Mouse (Mus musculus): ENCODE measurements at regions not wholly inside any gene's neighbourhood (a gene's known extent, or its start where the extent isn't known, plus 50 kb on each side); places are given as distances from the start of the nearest gene placed in this dataset.
A peak's percentile ranks its signal among the peaks of the same experiment; 100 is the strongest.

DNA sequence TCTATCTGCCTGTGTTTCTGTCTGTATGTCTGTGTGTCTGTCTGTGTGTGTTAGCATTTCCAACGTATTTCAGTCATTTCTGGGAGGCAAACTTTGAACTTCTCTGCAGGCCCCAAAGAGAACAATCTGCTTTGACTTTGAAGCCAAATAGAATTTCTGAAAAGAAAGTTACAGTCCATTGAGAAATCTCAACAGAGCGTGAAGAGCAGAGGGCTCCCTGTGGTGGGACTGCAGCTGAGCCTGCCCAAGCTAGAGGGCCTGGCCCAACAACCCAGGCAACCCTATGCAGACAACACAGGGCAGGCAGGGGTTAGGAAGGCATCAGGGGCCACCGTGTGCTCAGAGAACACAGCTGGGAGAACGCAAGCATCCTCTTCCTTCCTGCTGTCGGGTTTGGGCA is 143.7 kb downstream of the Ptpn20 start:
- H3K36me3 ChIP-seq (ENCODE audit: control insufficient read depth, insufficient read depth, low read length): no peaks in the 10 kb centered on the region
- DNase-seq: no peak
- H3K79me2 ChIP-seq (replicated peaks; ENCODE audit: control insufficient read depth, insufficient read depth, low read length): no peaks in the 10 kb centered on the region
- WGBS: 63% methylated on average over 5 of the region's 5 CpGs
- intact Hi-C loops (cut with DNase I): no loop called here
- H3K9ac ChIP-seq (ENCODE audit: low read depth, low read length): no peak overlapping the region
- H3K4me1 ChIP-seq (ENCODE audit: control insufficient read depth, insufficient read depth, low read length): peaks cover 9% of the 10 kb centered on the region
- TF ChIP-seq EP300 (IDR thresholded peaks at IDR 0.05; ENCODE audit: insufficient read depth, low read depth, low read length): no peak
- no peak for TF ChIP-seq CTCF (IDR thresholded peaks at IDR 0.05)
- no peak for TF ChIP-seq POLR2A (IDR thresholded peaks at IDR 0.05; ENCODE audit: insufficient read depth, low read depth, low read length)
- no peaks in the 10 kb centered on the region for H3K27me3 ChIP-seq (ENCODE audit: control insufficient read depth, insufficient read depth, low read length)
- H3K27ac ChIP-seq: no peak overlapping the region
- no peak overlapping the region for H3K4me3 ChIP-seq

DNA sequence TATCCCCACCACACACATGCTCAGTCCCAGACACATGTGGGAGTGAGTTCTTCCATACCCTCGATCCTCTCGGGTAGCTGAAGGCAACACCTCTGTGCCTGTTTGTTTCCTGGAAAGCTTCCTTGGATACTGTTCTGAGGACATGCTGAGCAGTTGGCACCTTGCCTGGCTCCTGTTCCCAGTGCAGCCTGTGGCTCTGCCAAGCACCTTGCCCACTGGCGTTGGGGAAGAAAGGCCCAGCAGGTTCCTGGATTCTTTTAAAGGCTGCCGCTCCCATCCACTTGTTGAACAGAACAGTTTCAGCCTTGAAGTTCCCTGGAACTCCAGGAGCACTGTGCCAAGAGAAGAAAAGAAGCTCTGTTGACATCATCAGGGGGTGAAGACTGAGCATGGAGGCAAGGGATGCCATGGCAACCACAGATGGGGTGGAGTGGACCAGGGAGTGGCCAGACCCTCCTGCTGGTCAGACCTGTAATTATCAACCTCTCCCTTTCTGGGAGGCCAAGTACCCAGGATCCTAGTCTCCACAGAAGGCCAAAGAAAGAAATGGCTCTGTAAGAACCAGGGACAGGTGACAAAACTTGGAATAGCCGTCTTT is 145.5 kb downstream of the Ptpn20 start:
- Histone ChIP-seq H3K9ac (ENCODE audit: low read depth, low read length) (no peak overlapping the region), H3K79me2 (replicated peaks; ENCODE audit: control insufficient read depth, insufficient read depth, low read length) (no peaks in the 10 kb centered on the region), H3K4me3 (no peak overlapping the region), H3K4me1 (ENCODE audit: control insufficient read depth, insufficient read depth, low read length) (peaks cover 6% of the 10 kb centered on the region), H3K36me3 (ENCODE audit: control insufficient read depth, insufficient read depth, low read length) (no peaks in the 10 kb centered on the region), H3K27me3 (ENCODE audit: control insufficient read depth, insufficient read depth, low read length) (no peaks in the 10 kb centered on the region), H3K27ac (no peak overlapping the region)
- intact Hi-C loops (cut with DNase I): no loop called here
- WGBS: 50% methylated on average over 5 of the region's 5 CpGs
- DNase-seq: peak; percentile 35 to 50
- TF ChIP-seq POLR2A (IDR thresholded peaks at IDR 0.05; ENCODE audit: insufficient read depth, low read depth, low read length) (no peak), CTCF (IDR thresholded peaks at IDR 0.05) (no peak), EP300 (IDR thresholded peaks at IDR 0.05; ENCODE audit: insufficient read depth, low read depth, low read length) (no peak)

DNA sequence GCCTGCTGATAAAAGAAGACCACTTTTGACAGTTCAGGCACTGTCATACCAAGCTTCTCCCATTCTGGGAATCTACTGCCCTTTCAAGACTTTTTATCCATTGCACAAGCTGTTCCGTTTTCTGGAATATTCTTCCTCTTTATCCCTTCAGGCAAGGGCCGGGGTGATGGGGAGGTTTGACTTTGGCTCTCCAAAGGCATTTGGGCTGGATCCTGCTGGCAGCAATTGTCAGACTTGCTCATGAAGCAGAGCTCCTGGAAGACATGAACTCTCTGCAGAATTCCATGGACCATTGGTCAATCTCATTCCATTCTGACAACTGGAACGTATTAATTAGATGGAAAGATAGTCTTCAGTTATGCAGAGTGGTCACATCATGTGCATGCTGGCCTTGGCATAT is 146.6 kb downstream of the Ptpn20 start:
- Histone ChIP-seq H3K27me3 (ENCODE audit: control insufficient read depth, insufficient read depth, low read length) (no peaks in the 10 kb centered on the region), H3K9ac (ENCODE audit: low read depth, low read length) (no peak overlapping the region), H3K4me3 (no peak overlapping the region), H3K36me3 (ENCODE audit: control insufficient read depth, insufficient read depth, low read length) (no peaks in the 10 kb centered on the region), H3K4me1 (ENCODE audit: control insufficient read depth, insufficient read depth, low read length) (peaks cover 3% of the 10 kb centered on the region), H3K79me2 (replicated peaks; ENCODE audit: control insufficient read depth, insufficient read depth, low read length) (no peaks in the 10 kb centered on the region), H3K27ac (no peak overlapping the region)
- TF ChIP-seq EP300 (IDR thresholded peaks at IDR 0.05; ENCODE audit: insufficient read depth, low read depth, low read length) (no peak), CTCF (IDR thresholded peaks at IDR 0.05) (no peak), POLR2A (IDR thresholded peaks at IDR 0.05; ENCODE audit: insufficient read depth, low read depth, low read length) (no peak)
- intact Hi-C loops (cut with DNase I): no loop called here
- DNase-seq: peak; percentile 35 to 53
- 75% methylated on average over 3 of the region's 3 CpGs for WGBS

DNA sequence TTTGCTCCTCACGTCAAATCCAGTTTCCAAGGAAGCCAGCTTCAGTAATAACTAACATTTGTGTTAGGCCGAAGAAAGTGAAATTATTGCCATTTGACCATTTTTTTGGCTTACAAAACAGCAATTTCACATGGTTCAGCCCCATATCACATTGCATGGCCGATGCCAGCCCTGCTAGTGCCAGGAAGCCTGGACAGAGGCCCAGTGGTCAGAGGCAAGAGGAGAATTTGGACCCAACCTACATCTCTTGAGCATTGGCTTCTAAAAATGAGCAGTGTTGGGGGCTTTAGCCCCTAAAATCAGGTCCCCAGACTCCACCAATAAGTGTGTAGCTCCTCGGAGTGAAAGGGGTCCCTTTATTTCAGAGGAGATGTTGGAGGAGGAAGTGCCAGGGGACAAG is 157.2 kb downstream of the Ptpn20 start:
- WGBS: 77% methylated on average over 4 of the region's 4 CpGs
- Histone ChIP-seq H3K79me2 (replicated peaks; ENCODE audit: control insufficient read depth, insufficient read depth, low read length) (no peaks in the 10 kb centered on the region), H3K4me1 (ENCODE audit: control insufficient read depth, insufficient read depth, low read length) (no peaks in the 10 kb centered on the region), H3K27me3 (ENCODE audit: control insufficient read depth, insufficient read depth, low read length) (no peaks in the 10 kb centered on the region), H3K4me3 (no peak overlapping the region), H3K27ac (no peak overlapping the region), H3K9ac (ENCODE audit: low read depth, low read length) (no peak overlapping the region), H3K36me3 (ENCODE audit: control insufficient read depth, insufficient read depth, low read length) (no peaks in the 10 kb centered on the region)
- no peak for TF ChIP-seq EP300 (IDR thresholded peaks at IDR 0.05; ENCODE audit: insufficient read depth, low read depth, low read length)
- TF ChIP-seq POLR2A (IDR thresholded peaks at IDR 0.05; ENCODE audit: insufficient read depth, low read depth, low read length): no peak
- TF ChIP-seq CTCF (IDR thresholded peaks at IDR 0.05): no peak
- peak in 1 of 2 experiments; percentile 11 for DNase-seq
- intact Hi-C loops (cut with DNase I): no loop called here

- no peak overlapping the region for H3K9ac ChIP-seq (ENCODE audit: low read depth, low read length)
- intact Hi-C loops (cut with DNase I): no loop called here
- DNase-seq: no peak
- TF ChIP-seq POLR2A (IDR thresholded peaks at IDR 0.05; ENCODE audit: insufficient read depth, low read depth, low read length) (no peak), CTCF (IDR thresholded peaks at IDR 0.05) (no peak), EP300 (IDR thresholded peaks at IDR 0.05; ENCODE audit: insufficient read depth, low read depth, low read length) (no peak)
- 60% methylated on average over 7 of the region's 7 CpGs for WGBS
- no peaks in the 10 kb centered on the region for H3K4me1 ChIP-seq (ENCODE audit: control insufficient read depth, insufficient read depth, low read length)
- H3K27me3 ChIP-seq (ENCODE audit: control insufficient read depth, insufficient read depth, low read length): no peaks in the 10 kb centered on the region
- no peaks in the 10 kb centered on the region for H3K36me3 ChIP-seq (ENCODE audit: control insufficient read depth, insufficient read depth, low read length)
- no peak overlapping the region for H3K4me3 ChIP-seq
- H3K27ac ChIP-seq: no peak overlapping the region
- H3K79me2 ChIP-seq (replicated peaks; ENCODE audit: control insufficient read depth, insufficient read depth, low read length): no peaks in the 10 kb centered on the region
These were observed 163.7 kb upstream of the Gdf10 start for GRCm38 (mm10) chr14:33759656-33760055.

GRCm38 (mm10) chr14:33763641-33764046 is 159.7 kb upstream of the Gdf10 start:
- TF ChIP-seq POLR2A (IDR thresholded peaks at IDR 0.05; ENCODE audit: insufficient read depth, low read depth, low read length): no peak
- no peak for TF ChIP-seq CTCF (IDR thresholded peaks at IDR 0.05)
- TF ChIP-seq EP300 (IDR thresholded peaks at IDR 0.05; ENCODE audit: insufficient read depth, low read depth, low read length): no peak
- no peak overlapping the region for H3K27ac ChIP-seq
- H3K79me2 ChIP-seq (replicated peaks; ENCODE audit: control insufficient read depth, insufficient read depth, low read length): no peaks in the 10 kb centered on the region
- H3K4me1 ChIP-seq (ENCODE audit: control insufficient read depth, insufficient read depth, low read length): no peaks in the 10 kb centered on the region
- 76% methylated on average over 3 of the region's 3 CpGs for WGBS
- H3K36me3 ChIP-seq (ENCODE audit: control insufficient read depth, insufficient read depth, low read length): no peaks in the 10 kb centered on the region
- H3K4me3 ChIP-seq: no peak overlapping the region
- no peak for DNase-seq
- intact Hi-C loops (cut with DNase I): no loop called here
- H3K9ac ChIP-seq (ENCODE audit: low read depth, low read length): no peak overlapping the region
- H3K27me3 ChIP-seq (ENCODE audit: control insufficient read depth, insufficient read depth, low read length): no peaks in the 10 kb centered on the region

All from heart, adult 2 months (tissue).